Mouse (Mus musculus): Measurements from ENCODE around the gene Slc30a1. TPM values are rescaled to one million over a fixed set of nuclear protein-coding genes. Genes with fewer than 3 reads are reported as not detected.

Slc30a1 gene
- polyA plus RNA-seq, 1 experiment = 14.1 TPM

DNA sequence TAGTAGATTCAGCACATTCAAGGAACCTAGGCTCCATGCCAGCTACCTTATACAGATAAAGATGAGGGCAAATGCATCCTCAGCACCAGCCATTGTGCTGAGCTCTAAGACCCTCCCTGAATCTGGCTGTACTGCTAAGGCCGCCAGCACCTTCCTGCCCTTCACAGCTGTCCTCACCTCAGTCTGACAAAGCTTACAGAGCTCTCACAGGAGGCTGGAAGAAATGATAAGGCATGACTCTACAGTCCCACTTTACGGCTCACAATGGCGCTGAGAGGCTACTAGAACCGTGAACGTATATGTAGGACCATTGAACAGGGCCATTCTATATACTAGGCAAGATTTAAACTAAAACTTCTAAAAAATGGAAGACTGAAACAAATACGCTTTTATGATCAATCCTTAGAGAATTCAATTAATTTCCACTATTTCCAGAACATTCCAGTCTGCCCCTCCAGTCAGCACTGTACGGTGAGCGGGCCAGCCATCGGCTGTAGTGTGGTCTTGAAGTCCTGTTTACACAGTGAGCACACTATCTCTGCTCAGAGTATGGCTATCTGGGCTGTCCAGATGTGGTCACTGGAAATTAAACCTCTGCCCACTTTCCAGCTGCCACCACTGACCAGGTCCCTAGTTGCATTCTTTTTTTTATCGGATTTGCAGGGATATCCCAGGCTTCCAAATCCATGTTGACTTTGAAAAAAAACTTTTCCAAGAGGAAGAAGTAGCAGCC, 23.9 kb upstream of the Slc30a1 start:
- Histone ChIP-seq H3K4me3 (replicated peaks; ENCODE audit: insufficient read depth, low read depth, low read length) (no peak overlapping the region), H3K27me3 (ENCODE audit: control insufficient read depth, insufficient read depth, low read length) (no peaks in the 10 kb centered on the region), H3K27ac (ENCODE audit: insufficient read depth, low read length) (no peak overlapping the region), H3K4me1 (ENCODE audit: control insufficient read depth, insufficient read depth, low read length) (no peaks in the 10 kb centered on the region)
- no peak for TF ChIP-seq CTCF (IDR thresholded peaks at IDR 0.05; ENCODE audit: borderline replicate concordance, insufficient read depth, low read depth, low read length)
- no peak for TF ChIP-seq POLR2A (IDR thresholded peaks at IDR 0.05; ENCODE audit: borderline replicate concordance, insufficient read depth, low read length)
- DNase-seq = no peak
- 96% methylated on average over 10 of the region's 10 CpGs for WGBS

DNA sequence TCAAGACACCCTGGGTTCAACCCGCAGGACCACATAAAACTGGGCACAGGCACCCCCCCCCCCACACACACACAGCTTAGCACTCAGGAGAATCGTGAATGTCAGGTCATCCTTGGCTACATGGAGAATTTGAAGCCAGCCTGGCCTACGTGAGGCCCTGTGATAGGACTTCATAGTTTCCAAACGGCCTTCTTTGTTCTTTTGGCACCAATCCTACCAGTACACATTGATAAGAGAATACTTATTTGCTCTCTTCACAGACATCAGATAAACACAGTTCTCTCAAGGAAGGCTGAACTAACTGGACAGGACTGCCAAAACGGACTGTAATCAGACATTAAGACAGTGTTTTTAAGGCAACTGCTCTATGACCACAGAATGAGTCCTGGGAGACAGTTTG, 22.9 kb upstream of the Slc30a1 start:
- Histone ChIP-seq H3K27me3 (ENCODE audit: control insufficient read depth, insufficient read depth, low read length) (no peaks in the 10 kb centered on the region), H3K4me3 (replicated peaks; ENCODE audit: insufficient read depth, low read depth, low read length) (no peak overlapping the region), H3K27ac (ENCODE audit: insufficient read depth, low read length) (no peak overlapping the region), H3K4me1 (ENCODE audit: control insufficient read depth, insufficient read depth, low read length) (no peaks in the 10 kb centered on the region)
- no peak for TF ChIP-seq CTCF (IDR thresholded peaks at IDR 0.05; ENCODE audit: borderline replicate concordance, insufficient read depth, low read depth, low read length)
- TF ChIP-seq POLR2A (IDR thresholded peaks at IDR 0.05; ENCODE audit: borderline replicate concordance, insufficient read depth, low read length) = no peak
- DNase-seq = no peak
- 67% methylated on average over 5 of the region's 5 CpGs for WGBS

DNA sequence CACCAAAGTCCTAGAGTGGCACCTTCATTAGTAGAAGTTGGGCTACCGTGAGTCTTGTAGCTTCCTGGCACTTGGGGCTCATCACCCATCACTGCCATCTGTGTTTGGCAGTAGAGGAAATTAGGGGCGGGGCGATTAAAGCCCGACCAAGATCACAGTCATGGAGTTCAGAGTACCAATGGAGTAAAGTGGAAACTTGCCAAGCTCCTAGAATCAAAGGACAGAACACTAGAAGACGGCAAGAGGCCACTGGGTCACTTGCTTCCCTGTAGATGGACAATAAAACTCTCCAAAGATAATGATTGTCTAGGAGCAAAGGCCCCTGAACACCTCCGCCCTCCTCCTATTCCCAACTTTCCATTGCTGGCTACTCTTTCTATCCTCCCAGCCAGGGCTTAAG, 14.7 kb upstream of the Slc30a1 start:
- Histone ChIP-seq H3K27me3 (ENCODE audit: control insufficient read depth, insufficient read depth, low read length) (no peaks in the 10 kb centered on the region), H3K4me3 (replicated peaks; ENCODE audit: insufficient read depth, low read depth, low read length) (no peak overlapping the region), H3K27ac (ENCODE audit: insufficient read depth, low read length) (no peak overlapping the region), H3K4me1 (ENCODE audit: control insufficient read depth, insufficient read depth, low read length) (no peaks in the 10 kb centered on the region)
- DNase-seq = no peak
- WGBS = 51% methylated on average over 6 of the region's 6 CpGs
- TF ChIP-seq CTCF (IDR thresholded peaks at IDR 0.05; ENCODE audit: borderline replicate concordance, insufficient read depth, low read depth, low read length) (no peak), POLR2A (IDR thresholded peaks at IDR 0.05; ENCODE audit: borderline replicate concordance, insufficient read depth, low read length) (no peak)

DNA sequence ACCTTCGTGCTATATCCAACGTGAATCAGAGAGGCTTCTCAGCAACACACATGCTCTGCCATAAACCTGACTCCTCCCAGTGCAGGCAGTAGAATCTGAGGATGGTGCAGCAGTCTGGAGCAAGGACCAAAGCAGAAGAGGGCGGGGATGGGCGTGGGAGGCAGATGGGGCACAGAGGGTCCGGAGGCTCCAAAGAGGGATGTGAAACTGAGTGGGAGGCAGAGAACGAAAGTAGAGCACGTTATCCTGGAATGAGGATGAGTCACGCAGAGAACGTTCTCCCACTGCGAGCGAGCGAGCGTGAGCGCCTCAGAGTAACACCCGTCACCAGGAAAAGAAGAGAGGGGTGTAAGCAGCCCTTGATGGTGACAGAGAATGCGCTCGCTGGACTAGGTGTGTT, 12.2 kb upstream of the Slc30a1 start:
- H3K4me1 ChIP-seq (ENCODE audit: control insufficient read depth, insufficient read depth, low read length) = no peaks in the 10 kb centered on the region
- no peak overlapping the region for H3K27ac ChIP-seq (ENCODE audit: insufficient read depth, low read length)
- 67% methylated on average over 17 of the region's 17 CpGs for WGBS
- no peak for TF ChIP-seq CTCF (IDR thresholded peaks at IDR 0.05; ENCODE audit: borderline replicate concordance, insufficient read depth, low read depth, low read length)
- TF ChIP-seq POLR2A (IDR thresholded peaks at IDR 0.05; ENCODE audit: borderline replicate concordance, insufficient read depth, low read length) = no peak
- H3K4me3 ChIP-seq (replicated peaks; ENCODE audit: insufficient read depth, low read depth, low read length) = peak overlapping the region; percentile 15
- no peaks in the 10 kb centered on the region for H3K27me3 ChIP-seq (ENCODE audit: control insufficient read depth, insufficient read depth, low read length)
- no peak for DNase-seq

DNA sequence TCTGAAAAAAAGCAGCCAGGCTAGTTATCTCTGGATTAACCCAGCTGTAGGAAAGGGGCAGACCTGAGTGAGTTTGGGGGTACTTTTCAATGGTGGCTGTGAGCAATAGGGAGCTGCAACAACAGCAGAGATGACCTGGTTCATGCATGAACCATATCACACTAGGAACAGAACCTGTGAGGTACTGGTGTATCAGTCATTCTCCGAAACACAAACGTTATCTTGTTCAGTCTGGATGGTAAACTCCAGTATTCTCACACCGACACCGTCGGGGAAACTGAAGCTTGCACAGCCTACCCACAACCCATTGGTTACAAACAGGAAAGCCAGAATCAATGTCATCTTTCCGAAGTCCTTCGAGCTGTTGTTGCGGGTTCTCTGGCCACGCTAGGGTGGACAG, 11.7 kb upstream of the Slc30a1 start:
- TF ChIP-seq POLR2A (IDR thresholded peaks at IDR 0.05; ENCODE audit: borderline replicate concordance, insufficient read depth, low read length) (no peak), CTCF (IDR thresholded peaks at IDR 0.05; ENCODE audit: borderline replicate concordance, insufficient read depth, low read depth, low read length) (no peak)
- Histone ChIP-seq H3K27me3 (ENCODE audit: control insufficient read depth, insufficient read depth, low read length) (no peaks in the 10 kb centered on the region), H3K4me3 (replicated peaks; ENCODE audit: insufficient read depth, low read depth, low read length) (no peak overlapping the region), H3K4me1 (ENCODE audit: control insufficient read depth, insufficient read depth, low read length) (no peaks in the 10 kb centered on the region), H3K27ac (ENCODE audit: insufficient read depth, low read length) (no peak overlapping the region)
- 94% methylated on average over 9 of the region's 9 CpGs for WGBS
- DNase-seq = no peak

DNA sequence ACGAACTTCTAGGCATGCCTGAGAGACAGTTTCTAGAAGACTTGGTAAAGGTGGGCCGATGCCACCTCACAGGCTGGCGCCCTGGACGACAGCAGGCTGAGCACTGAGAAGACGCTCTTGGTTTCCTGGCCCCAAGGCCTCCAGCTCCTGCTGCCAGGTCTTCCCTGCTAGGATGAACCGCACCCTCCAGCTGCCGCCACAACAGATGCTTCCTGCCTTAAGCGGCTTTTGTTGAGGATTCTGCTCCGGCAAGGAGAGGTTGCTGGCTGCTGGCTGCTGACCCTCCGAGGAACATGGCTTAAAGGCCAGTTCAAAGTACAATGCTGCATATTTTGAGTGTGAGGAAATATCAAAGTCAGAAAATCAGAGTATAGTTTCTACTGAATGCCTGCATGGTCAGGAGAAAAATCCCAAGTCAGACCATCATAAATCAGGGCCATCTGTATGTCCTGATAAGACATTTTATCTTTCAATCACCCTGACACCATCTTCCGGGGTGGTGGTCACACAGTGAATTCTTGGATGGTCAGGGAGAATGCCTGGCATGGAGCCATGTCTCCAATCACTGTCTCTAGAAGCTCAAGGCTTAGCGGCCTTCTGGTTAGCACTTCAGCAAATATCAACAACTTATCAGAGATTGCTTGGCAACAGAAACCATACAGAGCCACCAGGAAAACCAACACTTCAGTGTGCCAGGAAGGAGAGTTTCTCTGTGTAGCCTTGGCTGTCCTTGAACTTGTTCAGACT, 9.6 kb upstream of the Slc30a1 start:
- no peak for DNase-seq
- Histone ChIP-seq H3K4me3 (replicated peaks; ENCODE audit: insufficient read depth, low read depth, low read length) (no peak overlapping the region), H3K27ac (ENCODE audit: insufficient read depth, low read length) (no peak overlapping the region), H3K4me1 (ENCODE audit: control insufficient read depth, insufficient read depth, low read length) (no peaks in the 10 kb centered on the region), H3K27me3 (ENCODE audit: control insufficient read depth, insufficient read depth, low read length) (no peaks in the 10 kb centered on the region)
- 34% methylated on average over 12 of the region's 12 CpGs for WGBS
- TF ChIP-seq POLR2A (IDR thresholded peaks at IDR 0.05; ENCODE audit: borderline replicate concordance, insufficient read depth, low read length) = no peak

DNA sequence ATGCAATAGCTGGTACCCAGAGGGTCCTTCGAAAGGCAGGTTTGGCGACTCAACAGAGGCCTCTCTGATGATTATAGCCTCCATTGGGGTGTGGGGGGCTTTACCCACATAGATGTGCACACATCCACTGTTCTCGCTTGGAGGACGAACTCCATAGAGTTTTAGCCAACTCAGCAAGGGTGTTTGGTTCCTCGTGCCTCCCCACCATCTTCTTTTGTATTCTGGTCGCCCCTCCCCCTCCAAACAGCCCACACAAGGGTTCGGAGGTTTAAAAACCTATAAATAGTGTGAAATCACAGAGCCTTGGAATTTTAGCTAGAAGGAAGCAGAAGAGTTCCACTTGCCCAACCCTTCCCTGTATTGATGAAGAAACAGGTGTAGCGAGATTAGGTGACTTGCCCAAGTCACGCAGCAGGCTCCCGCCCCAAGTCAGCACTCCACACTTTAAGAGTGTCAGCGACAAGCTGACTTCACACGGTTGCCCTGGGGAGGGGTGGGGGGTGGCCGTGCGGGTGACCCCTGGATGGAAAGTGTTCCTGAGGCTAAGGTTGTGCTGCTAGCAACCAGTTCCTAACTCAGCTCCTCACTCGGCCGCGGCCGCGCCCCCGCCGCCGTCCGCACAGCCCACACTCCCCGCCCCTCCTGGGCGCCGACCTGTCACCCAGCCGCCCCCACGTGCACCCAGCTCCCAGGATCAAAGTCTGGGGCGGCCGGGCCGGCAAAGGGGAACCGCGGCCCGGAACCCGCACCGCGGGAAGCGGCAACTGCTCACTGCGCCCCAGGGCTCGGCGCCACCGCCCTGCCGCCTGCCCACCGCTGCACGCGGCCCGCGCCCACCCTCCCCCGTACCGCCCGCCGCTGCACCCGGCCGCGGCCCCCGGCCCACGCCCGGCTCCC, 682 bp upstream of the Slc30a1 start:
- TF ChIP-seq POLR2A (IDR thresholded peaks at IDR 0.05; ENCODE audit: borderline replicate concordance, insufficient read depth, low read length) = no peak
- no peak for TF ChIP-seq CTCF (IDR thresholded peaks at IDR 0.05; ENCODE audit: borderline replicate concordance, insufficient read depth, low read depth, low read length)
- WGBS = 8% methylated on average over 46 of the region's 58 CpGs

More for the DNA sequence above, 682 bp upstream of the Slc30a1 start:
- Histone ChIP-seq H3K4me1 (ENCODE audit: control insufficient read depth, insufficient read depth, low read length) (peaks cover 14% of the 10 kb centered on the region), H3K4me3 (replicated peaks; ENCODE audit: insufficient read depth, low read depth, low read length) (peak overlapping the region; percentile 24), H3K27ac (ENCODE audit: insufficient read depth, low read length) (no peak overlapping the region), H3K27me3 (ENCODE audit: control insufficient read depth, insufficient read depth, low read length) (no peaks in the 10 kb centered on the region)
- DNase-seq = peak in 1 of 2 experiments; percentile 18
